Mouse (Mus musculus): ENCODE measurements around the gene Washc4. TPM values are rescaled to one million over a fixed set of nuclear protein-coding genes. Genes with fewer than 3 reads are reported as not detected.

The Washc4 gene
- total and polyA plus RNA-seq, 3 experiments: 16.3 to 31.8 (median 19.3) TPM

- no peak for DNase-seq (ENCODE audit: extremely low read depth)
- peaks cover 58 to 89% of the 10 kb centered on the region in 2 experiments for H3K36me3 ChIP-seq (replicated peaks in 1 of 2; ENCODE audit: control insufficient read depth in 1 of 2, insufficient read depth in 1 of 2, low read length in 1 of 2)
- H3K9me3 ChIP-seq (replicated peaks; ENCODE audit: low read length): no peaks in the 10 kb centered on the region
- H3K9ac ChIP-seq (ENCODE audit: insufficient read depth, low read depth): no peak overlapping the region
- in situ Hi-C loops (cut with MboI; ENCODE audit: low pct_ligation_motif_present, low pct_unique_long_range_greater_than_20kb, low sequenced_read_pairs) (no loop called here), dilution Hi-C loops (cut with MboI; ENCODE audit: extremely low pct_ligation_motif_present, extremely low pct_unique_long_range_greater_than_20kb, low sequenced_read_pairs) (no loop called here)
- 0 out of 4 replicates have a peak, but pooled peaks cover 0 to 3% of the 10 kb centered on the region in 2 experiments for H3K4me1 ChIP-seq (ENCODE audit: control insufficient read depth in 1 of 2, insufficient read depth in 2 of 2)
- TF ChIP-seq SMC3 (IDR thresholded peaks at IDR 0.05; ENCODE audit: low read depth, low read length) (no peak), KAT2A (IDR thresholded peaks at IDR 0.05; ENCODE audit: insufficient replicate concordance, low read length) (no peak), ZMIZ1 (IDR thresholded peaks at IDR 0.05; ENCODE audit: low read depth, low read length) (no peak), GABPA (IDR thresholded peaks at IDR 0.05; ENCODE audit: insufficient replicate concordance, low read depth, low read length) (no peak), POLR2A (IDR thresholded peaks at IDR 0.05; ENCODE audit: low read depth, low read length) (no peak), CHD2 (IDR thresholded peaks at IDR 0.05; ENCODE audit: low read length) (no peak)
- H3K4me2 ChIP-seq (ENCODE audit: insufficient read depth, low read depth, poor library complexity, severe bottlenecking): no peak overlapping the region
- no peak overlapping the region for H3K27ac ChIP-seq (ENCODE audit: insufficient read depth, low read depth)
- no peaks in the 10 kb centered on the region for H3K27me3 ChIP-seq (replicated peaks)
- no peaks in the 10 kb centered on the region for H3K79me2 ChIP-seq (replicated peaks; ENCODE audit: control insufficient read depth, extremely low read depth, insufficient read depth, poor library complexity, severe bottlenecking)
- no peak overlapping the region for H3K4me3 ChIP-seq (replicated peaks in 1 of 3; ENCODE audit: low read depth in 2 of 3, low read length in 2 of 3, poor library complexity in 1 of 3)
Observed at GRCm38 (mm10) chr10:83592616-83593015, 49.1 kb downstream of the Washc4 start.

DNA sequence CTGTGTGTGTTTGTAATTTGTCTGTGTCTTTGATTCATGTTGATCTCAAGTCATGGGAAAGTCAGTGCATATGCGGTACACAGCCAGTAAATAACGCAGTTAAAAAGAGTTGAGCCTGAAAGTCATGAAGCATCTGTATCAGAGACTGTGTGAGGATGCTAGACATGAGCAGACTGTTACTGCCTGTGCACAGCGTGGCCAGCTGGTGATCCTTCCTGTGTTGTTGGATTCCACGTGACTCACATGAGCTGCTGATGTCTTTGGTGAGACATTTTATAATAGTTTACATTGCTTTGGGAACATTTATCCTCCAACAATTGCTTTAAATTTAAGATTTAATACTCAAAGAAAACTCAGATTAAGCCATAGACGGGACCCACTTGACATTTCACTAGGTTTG, 51.0 kb downstream of the Washc4 start:
- in situ Hi-C loops (cut with MboI; ENCODE audit: low pct_ligation_motif_present, low pct_unique_long_range_greater_than_20kb, low sequenced_read_pairs) (no loop called here), dilution Hi-C loops (cut with MboI; ENCODE audit: extremely low pct_ligation_motif_present, extremely low pct_unique_long_range_greater_than_20kb, low sequenced_read_pairs) (no loop called here)
- Histone ChIP-seq H3K79me2 (replicated peaks; ENCODE audit: control insufficient read depth, extremely low read depth, insufficient read depth, poor library complexity, severe bottlenecking) (no peaks in the 10 kb centered on the region), H3K4me2 (ENCODE audit: insufficient read depth, low read depth, poor library complexity, severe bottlenecking) (no peak overlapping the region), H3K9ac (ENCODE audit: insufficient read depth, low read depth) (no peak overlapping the region), H3K4me3 (replicated peaks in 1 of 3; ENCODE audit: low read depth in 2 of 3, low read length in 2 of 3, poor library complexity in 1 of 3) (no peak overlapping the region), H3K4me1 (ENCODE audit: control insufficient read depth in 1 of 2, insufficient read depth in 2 of 2) (0 out of 4 replicates have a peak, but pooled peaks cover 0 to 3% of the 10 kb centered on the region in 2 experiments), H3K9me3 (replicated peaks; ENCODE audit: low read length) (no peaks in the 10 kb centered on the region), H3K27me3 (replicated peaks) (no peaks in the 10 kb centered on the region), H3K36me3 (replicated peaks in 1 of 2; ENCODE audit: control insufficient read depth in 1 of 2, insufficient read depth in 1 of 2, low read length in 1 of 2) (peaks cover 53 to 89% of the 10 kb centered on the region in 2 experiments), H3K27ac (ENCODE audit: insufficient read depth, low read depth) (no peak overlapping the region)
- no peak for DNase-seq (ENCODE audit: extremely low read depth)
- TF ChIP-seq MYC (IDR thresholded peaks at IDR 0.05; ENCODE audit: low read depth, low read length) (no peak), JUND (conservative IDR thresholded peaks at IDR 0.05; ENCODE audit: low read depth, low read length) (no peak), TBP (conservative IDR thresholded peaks at IDR 0.05; ENCODE audit: low read depth, low read length) (no peak), CHD1 (IDR thresholded peaks at IDR 0.05; ENCODE audit: low read depth, low read length) (no peak), NELFE (IDR thresholded peaks at IDR 0.05; ENCODE audit: low read depth, low read length) (no peak)

DNA sequence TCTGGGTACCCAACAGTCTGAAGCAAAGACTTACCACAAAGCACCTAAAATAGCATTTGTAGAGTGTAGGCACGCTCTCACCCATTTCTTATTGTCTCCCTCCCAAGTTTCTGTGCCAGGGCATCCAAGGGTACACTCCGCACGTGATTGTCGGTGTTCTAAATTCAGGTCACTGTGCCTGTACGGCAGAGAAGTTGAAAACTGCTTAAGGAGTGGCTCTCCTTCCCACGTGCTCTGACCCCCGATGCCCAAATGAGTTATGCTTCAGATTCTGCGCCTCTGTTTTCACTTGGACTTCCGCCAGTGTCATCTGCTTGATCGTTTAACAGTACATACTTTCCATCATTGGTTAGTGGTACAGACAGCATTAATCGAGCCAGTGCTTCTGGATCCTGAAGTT, 57.1 kb downstream of the Washc4 start:
- H3K79me2 ChIP-seq (replicated peaks; ENCODE audit: control insufficient read depth, extremely low read depth, insufficient read depth, poor library complexity, severe bottlenecking): no peaks in the 10 kb centered on the region
- no peak for DNase-seq (ENCODE audit: extremely low read depth)
- H3K27ac ChIP-seq (ENCODE audit: insufficient read depth, low read depth): no peak overlapping the region
- H3K4me1 ChIP-seq (ENCODE audit: control insufficient read depth in 1 of 2, insufficient read depth in 2 of 2): no peaks in the 10 kb centered on the region
- TF ChIP-seq IRF4 (IDR thresholded peaks at IDR 0.05; ENCODE audit: low read depth, low read length) (no peak), E2F4 (IDR thresholded peaks at IDR 0.05; ENCODE audit: insufficient replicate concordance, low read depth, low read length) (no peak), POLR2AphosphoS2 (IDR thresholded peaks at IDR 0.05; ENCODE audit: low read depth, low read length) (no peak), CHD2 (IDR thresholded peaks at IDR 0.05; ENCODE audit: low read length) (no peak), UBTF (IDR thresholded peaks at IDR 0.05; ENCODE audit: low read depth, low read length) (no peak)
- peaks cover 45 to 83% of the 10 kb centered on the region in 2 experiments for H3K36me3 ChIP-seq (replicated peaks in 1 of 2; ENCODE audit: control insufficient read depth in 1 of 2, insufficient read depth in 1 of 2, low read length in 1 of 2)
- no peaks in the 10 kb centered on the region for H3K27me3 ChIP-seq (replicated peaks)
- no peak overlapping the region for H3K4me3 ChIP-seq (replicated peaks in 1 of 3; ENCODE audit: low read depth in 2 of 3, low read length in 2 of 3, poor library complexity in 1 of 3)
- dilution Hi-C loops (cut with MboI; ENCODE audit: extremely low pct_ligation_motif_present, extremely low pct_unique_long_range_greater_than_20kb, low sequenced_read_pairs) (no loop called here), in situ Hi-C loops (cut with MboI; ENCODE audit: low pct_ligation_motif_present, low pct_unique_long_range_greater_than_20kb, low sequenced_read_pairs) (no loop called here)
- no peak overlapping the region for H3K9ac ChIP-seq (ENCODE audit: insufficient read depth, low read depth)
- H3K9me3 ChIP-seq (replicated peaks; ENCODE audit: low read length): no peaks in the 10 kb centered on the region
- no peak overlapping the region for H3K4me2 ChIP-seq (ENCODE audit: insufficient read depth, low read depth, poor library complexity, severe bottlenecking)

All from CH12.LX (cell line).